Mouse (Mus musculus) hindbrain, embryonic 12.5 days (tissue): ENCODE measurements at regions not wholly inside any gene's neighbourhood (a gene's known extent, or its start where the extent isn't known, plus 50 kb on each side); places are given as distances from the start of the nearest gene placed in this dataset.
"Not testable (repeated sequence)": the region's sequence is repeated elsewhere in the genome, so short reads cannot be mapped to it uniquely, and the experiment has no call there.

Source experiments
- ATAC-seq: fragments of 200-750 bp; cut with Nextera tagmentation; 2 replicates; pipeline ENCODE4 v1.8.0; 2017; ENCODE audit warnings: moderate TSS enrichment; ENCODE audit not compliant: low FRiP score
- H3K27ac ChIP-seq: fragments of 300-500 bp; sonication (generic); 2 replicates; pipeline ENCODE4 v1.5.1; 2016; ENCODE audit warnings: mild to moderate bottlenecking
- H3K27me3 ChIP-seq: fragments of 300-500 bp; sonication (generic); 2 replicates; pipeline ENCODE4 v1.6.1; 2016; ENCODE audit warnings: mild to moderate bottlenecking
- H3K36me3 ChIP-seq: fragments of 300-500 bp; sonication (generic); 2 replicates; pipeline ENCODE4 v1.6.1; 2016; ENCODE audit warnings: mild to moderate bottlenecking
- H3K4me1 ChIP-seq: fragments of 300-500 bp; sonication (generic); 2 replicates; pipeline ENCODE4 v1.6.1; 2016
- H3K4me2 ChIP-seq: fragments of 300-500 bp; sonication (generic); replicated peaks from 2 replicates; pipeline ENCODE4 v1.6.1; 2016; ENCODE audit warnings: mild to moderate bottlenecking
- H3K4me3 ChIP-seq: fragments of 300-500 bp; sonication (generic); 2 replicates; pipeline ENCODE4 v1.5.1; 2016; ENCODE audit warnings: mild to moderate bottlenecking
- H3K9ac ChIP-seq: fragments of 300-500 bp; sonication (generic); 2 replicates; pipeline ENCODE4 v1.6.1; 2016; ENCODE audit warnings: mild to moderate bottlenecking, moderate library complexity
- H3K9me3 ChIP-seq: fragments of 300-500 bp; sonication (generic); replicated peaks from 2 replicates; pipeline ENCODE4 v1.6.1; 2016; ENCODE audit warnings: mild to moderate bottlenecking
- WGBS: fragments of 180-500 bp; shearing (Covaris S2); methylation state at CpG from one replicate; pipeline ENCODE4 v1.1.7; 2016; 5-methylcytosine and 5-hydroxymethylcytosine counted together

DNA sequence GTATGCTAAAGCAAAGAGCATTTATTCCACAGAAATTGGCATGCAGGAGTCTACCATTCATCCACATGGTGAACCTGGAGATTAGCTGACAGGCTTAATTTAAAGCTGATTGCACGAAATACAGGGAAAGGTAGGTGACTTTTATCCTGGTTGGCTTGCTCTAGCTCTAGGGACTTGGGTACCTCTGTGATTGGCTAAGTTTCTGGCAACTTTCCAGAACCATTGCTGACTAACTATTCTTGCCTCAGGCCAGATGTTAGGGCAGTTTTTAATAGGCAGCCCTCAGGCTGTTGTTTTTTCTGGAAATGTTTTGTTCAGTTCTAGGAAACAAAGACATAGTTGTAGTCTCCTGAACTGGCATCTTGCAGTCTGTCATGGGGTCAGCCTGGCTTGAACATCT is 871.1 kb upstream of the Gpc5 start:
- H3K27ac ChIP-seq, result no peak overlapping the region
- H3K4me3 ChIP-seq, result no peak overlapping the region
- H3K9me3 ChIP-seq, result no peaks in the 10 kb centered on the region
- WGBS, result 74% methylated on average over 1 of the region's 1 CpGs
- H3K9ac ChIP-seq, result no peak overlapping the region
- no peaks in the 10 kb centered on the region for H3K27me3 ChIP-seq
- H3K4me2 ChIP-seq, result no peak overlapping the region
- no peaks in the 10 kb centered on the region for H3K4me1 ChIP-seq
- no peak for ATAC-seq
- H3K36me3 ChIP-seq, result no peaks in the 10 kb centered on the region

DNA sequence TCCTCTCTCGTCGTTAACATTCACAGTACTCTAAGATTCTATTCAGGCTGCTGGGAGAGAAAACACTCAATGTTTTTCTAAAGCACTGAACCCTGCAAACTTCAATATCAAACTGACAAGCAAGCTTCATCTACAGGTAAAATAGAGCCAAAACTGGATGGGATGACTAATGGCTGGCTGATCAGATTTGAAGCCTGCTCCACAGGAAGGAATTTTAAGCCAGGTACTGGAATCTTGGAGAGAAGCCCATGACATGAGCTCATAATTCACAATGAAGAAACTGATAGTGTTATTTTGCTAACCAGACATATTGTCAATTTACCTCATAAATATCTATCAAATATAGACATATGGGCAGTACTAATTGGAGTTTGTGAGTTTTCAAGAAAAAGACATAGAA is 861.3 kb upstream of the Gpc5 start:
- Histone ChIP-seq H3K27ac (no peak overlapping the region), H3K4me1 (no peaks in the 10 kb centered on the region), H3K27me3 (no peaks in the 10 kb centered on the region), H3K4me2 (no peak overlapping the region), H3K36me3 (no peaks in the 10 kb centered on the region), H3K9ac (no peak overlapping the region), H3K4me3 (no peak overlapping the region), H3K9me3 (no peaks in the 10 kb centered on the region)
- no peak for ATAC-seq
- 87% methylated on average over 2 of the region's 2 CpGs for WGBS

DNA sequence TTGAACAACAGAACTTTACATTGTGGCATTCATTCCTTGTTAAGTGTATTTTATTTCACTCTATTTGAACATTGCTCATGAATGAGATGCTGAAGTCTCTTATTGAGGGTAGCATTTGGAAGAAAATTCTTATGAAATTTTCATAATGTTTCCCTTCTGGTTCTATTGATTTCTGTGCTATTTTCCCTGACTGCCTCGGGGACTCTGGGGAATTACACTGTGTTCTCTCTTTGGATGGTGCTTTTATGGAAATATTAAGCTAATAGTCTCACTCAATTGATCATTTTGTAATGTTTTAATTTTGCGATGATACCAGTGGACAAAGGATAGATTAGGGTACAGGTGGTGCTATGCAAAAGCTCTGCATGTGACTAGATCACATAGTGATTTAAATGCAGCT is 837.0 kb upstream of the Gpc5 start:
- peak; percentile 26; the same call in 1 of the 2 replicates for ATAC-seq
- no peak overlapping the region for H3K9ac ChIP-seq
- H3K27ac ChIP-seq, result no peak overlapping the region
- no peaks in the 10 kb centered on the region for H3K36me3 ChIP-seq
- no peak overlapping the region for H3K4me3 ChIP-seq
- no peak overlapping the region for H3K4me2 ChIP-seq
- 81% methylated on average over 2 of the region's 2 CpGs for WGBS
- no peaks in the 10 kb centered on the region for H3K4me1 ChIP-seq
- no peaks in the 10 kb centered on the region for H3K27me3 ChIP-seq
- no peaks in the 10 kb centered on the region for H3K9me3 ChIP-seq

DNA sequence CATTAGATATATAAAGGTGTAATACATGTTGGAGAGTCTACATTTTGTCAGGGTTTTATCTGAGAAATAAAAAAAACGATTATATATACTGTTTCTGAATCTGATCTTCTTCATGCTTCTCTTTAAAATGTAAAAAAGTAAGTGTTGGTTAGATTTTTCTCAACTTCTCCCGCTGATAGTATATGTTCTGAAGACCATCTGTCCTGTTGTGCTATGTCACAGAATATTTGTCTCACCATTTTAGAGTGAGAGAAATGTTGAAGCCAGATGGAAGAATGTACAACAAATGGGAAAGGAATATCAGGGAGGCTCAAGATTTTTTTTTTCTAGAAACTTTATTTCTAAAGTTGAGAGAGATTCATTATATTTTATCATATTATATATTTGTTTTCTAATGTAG is 830.4 kb upstream of the Gpc5 start:
- Histone ChIP-seq H3K27me3 (no peaks in the 10 kb centered on the region), H3K36me3 (no peaks in the 10 kb centered on the region), H3K9me3 (no peaks in the 10 kb centered on the region), H3K9ac (no peak overlapping the region), H3K27ac (no peak overlapping the region), H3K4me2 (no peak overlapping the region), H3K4me3 (no peak overlapping the region), H3K4me1 (no peaks in the 10 kb centered on the region)
- ATAC-seq, result no peak
- 85% methylated on average over 2 of the region's 2 CpGs for WGBS

DNA sequence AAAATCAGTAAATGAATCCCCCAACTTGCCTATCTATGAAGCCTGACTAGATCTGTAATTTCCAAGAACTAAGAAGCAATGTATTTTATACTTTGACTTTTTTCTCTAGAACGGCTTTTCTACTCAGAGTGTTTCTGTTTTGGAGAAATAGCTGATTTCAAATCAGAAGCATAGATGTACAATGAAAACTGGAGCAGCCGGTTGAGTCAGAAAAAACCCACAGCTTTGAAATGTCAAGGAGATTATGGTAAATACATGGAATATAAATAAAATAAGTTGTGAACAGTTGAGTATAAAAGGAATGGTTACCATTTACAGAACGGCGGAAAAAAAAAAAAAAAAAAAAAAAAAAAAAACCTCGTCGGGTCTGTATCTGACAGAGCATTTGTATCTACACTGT is 791.4 kb upstream of the Gpc5 start:
- H3K4me2 ChIP-seq, result no peak overlapping the region
- H3K4me3 ChIP-seq, result no peak overlapping the region
- WGBS, result 89% methylated on average over 6 of the region's 6 CpGs
- no peaks in the 10 kb centered on the region for H3K27me3 ChIP-seq
- H3K9ac ChIP-seq, result no peak overlapping the region
- no peaks in the 10 kb centered on the region for H3K9me3 ChIP-seq
- H3K27ac ChIP-seq, result no peak overlapping the region
- no peak for ATAC-seq
- H3K36me3 ChIP-seq, result no peaks in the 10 kb centered on the region
- no peaks in the 10 kb centered on the region for H3K4me1 ChIP-seq

DNA sequence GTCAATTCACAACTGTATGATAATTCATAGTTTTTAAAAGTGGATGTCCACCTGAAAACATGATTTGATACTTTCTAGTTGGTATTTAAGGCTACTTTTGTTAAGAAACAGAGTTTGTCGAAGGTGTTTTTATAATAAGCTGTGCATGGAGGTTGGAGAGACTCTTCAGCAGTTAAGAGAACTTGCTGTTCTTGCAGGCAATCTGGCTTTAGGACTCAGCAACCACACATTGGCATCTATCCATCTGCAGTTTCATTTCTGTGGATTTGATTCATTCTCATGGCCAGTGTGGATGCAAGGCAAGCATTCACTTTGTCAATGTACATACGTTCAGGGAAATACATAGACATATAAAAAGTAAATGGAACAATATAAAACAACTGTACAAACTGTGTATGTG is 784.5 kb upstream of the Gpc5 start:
- H3K27ac ChIP-seq, result no peak overlapping the region
- H3K9ac ChIP-seq, result no peak overlapping the region
- H3K27me3 ChIP-seq, result no peaks in the 10 kb centered on the region
- ATAC-seq, result no peak
- H3K4me1 ChIP-seq, result no peaks in the 10 kb centered on the region
- H3K4me2 ChIP-seq, result no peak overlapping the region
- H3K4me3 ChIP-seq, result no peak overlapping the region
- H3K9me3 ChIP-seq, result no peaks in the 10 kb centered on the region
- WGBS, result 91% methylated on average over 2 of the region's 2 CpGs
- H3K36me3 ChIP-seq, result no peaks in the 10 kb centered on the region

DNA sequence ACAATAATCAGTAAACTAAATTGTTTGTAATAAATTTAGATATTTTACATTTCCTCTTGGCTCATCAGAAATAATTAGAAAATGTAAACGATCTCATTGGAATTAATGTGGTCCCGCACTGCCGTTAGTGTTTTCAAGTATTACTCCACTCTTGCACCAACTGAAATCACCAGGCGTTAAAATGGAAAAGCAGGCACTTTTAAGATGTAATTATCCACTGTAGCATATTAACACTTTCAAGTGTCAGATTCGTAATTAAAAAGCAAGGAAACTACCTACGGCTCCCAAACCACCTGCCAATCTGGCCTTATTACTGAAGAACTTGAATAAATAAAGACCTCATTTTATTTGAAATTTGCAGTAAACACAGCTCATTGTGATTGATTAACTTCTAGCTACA is 759.4 kb upstream of the Gpc5 start:
- Histone ChIP-seq H3K4me3 (no peak overlapping the region), H3K36me3 (no peaks in the 10 kb centered on the region), H3K9me3 (no peaks in the 10 kb centered on the region), H3K4me1 (no peaks in the 10 kb centered on the region), H3K27ac (no peak overlapping the region), H3K4me2 (no peak overlapping the region), H3K27me3 (no peaks in the 10 kb centered on the region), H3K9ac (no peak overlapping the region)
- whole genome bisulfite sequencing, result 81% methylated on average over 6 of the region's 6 CpGs
- no peak for ATAC-seq

DNA sequence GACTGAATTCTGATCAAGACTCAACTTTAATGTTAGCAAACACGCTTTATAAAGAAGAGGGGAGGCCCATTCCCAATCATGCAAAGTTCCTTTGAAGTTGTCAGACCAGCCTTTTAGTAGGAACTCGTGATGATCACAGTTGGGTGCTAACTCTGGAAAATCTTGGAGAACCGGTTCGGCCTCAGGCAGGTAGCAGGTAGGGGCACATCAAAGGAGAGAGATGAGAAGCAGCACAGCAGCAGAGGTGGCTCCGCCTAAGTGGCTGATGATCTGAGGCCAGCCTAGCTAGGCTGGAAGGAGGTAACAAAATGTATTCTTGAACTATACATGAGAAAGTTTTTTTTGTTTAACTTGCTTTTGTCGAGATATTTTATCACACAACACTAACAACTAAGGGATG is 742.7 kb upstream of the Gpc5 start:
- no peak overlapping the region for H3K27ac ChIP-seq
- no peak overlapping the region for H3K4me3 ChIP-seq
- no peaks in the 10 kb centered on the region for H3K9me3 ChIP-seq
- no peak overlapping the region for H3K4me2 ChIP-seq
- 64% methylated on average over 6 of the region's 6 CpGs for WGBS
- no peaks in the 10 kb centered on the region for H3K4me1 ChIP-seq
- ATAC-seq, result no peak
- no peaks in the 10 kb centered on the region for H3K36me3 ChIP-seq
- H3K9ac ChIP-seq, result no peak overlapping the region
- no peaks in the 10 kb centered on the region for H3K27me3 ChIP-seq

DNA sequence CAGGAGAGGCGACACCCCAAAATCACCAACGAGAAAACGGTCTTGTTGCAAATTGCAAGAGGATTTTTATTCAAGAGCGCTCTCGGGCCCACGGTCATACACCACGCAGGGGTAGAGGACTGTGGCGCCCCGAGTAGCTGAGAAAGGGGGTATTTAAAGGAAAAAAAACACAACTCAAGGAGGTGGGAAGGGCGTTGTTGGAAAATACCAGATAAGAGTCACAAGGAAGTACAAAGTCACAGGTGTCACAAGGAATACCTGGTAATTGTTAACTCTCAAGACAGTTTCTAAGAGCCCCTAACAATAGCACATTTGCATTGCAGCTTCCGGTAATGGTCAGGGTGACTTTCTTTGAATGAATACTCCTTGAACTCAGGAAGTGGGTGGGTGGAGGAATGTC is 742.2 kb upstream of the Gpc5 start:
- not testable (repeated sequence) for ATAC-seq, H3K4me1 ChIP-seq, H3K4me3 ChIP-seq, H3K4me2 ChIP-seq, H3K27ac ChIP-seq, H3K9ac ChIP-seq, H3K9me3 ChIP-seq, H3K36me3 ChIP-seq, H3K27me3 ChIP-seq
- WGBS, result 91% methylated on average over 6 of the region's 11 CpGs

DNA sequence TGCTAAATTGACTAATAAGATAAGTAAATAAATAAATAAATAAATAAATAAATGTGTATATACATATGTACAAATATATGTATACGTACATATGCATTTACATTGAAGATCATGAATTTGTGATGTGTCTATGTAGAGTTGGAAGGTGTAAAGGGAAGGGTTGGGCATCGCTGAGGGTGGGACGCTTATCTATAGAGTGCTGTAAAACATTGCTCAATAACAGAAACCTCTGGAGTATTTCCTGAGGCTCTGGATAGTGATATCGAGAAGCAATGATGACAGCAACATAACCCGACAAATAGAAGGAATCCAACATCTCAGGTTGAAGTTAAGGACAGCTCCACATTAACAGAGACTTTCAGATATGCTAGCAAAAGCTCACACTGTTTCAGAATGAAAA is 739.7 kb upstream of the Gpc5 start:
- H3K27ac ChIP-seq, result no peak overlapping the region
- H3K9ac ChIP-seq, result no peak overlapping the region
- H3K4me3 ChIP-seq, result no peak overlapping the region
- no peaks in the 10 kb centered on the region for H3K9me3 ChIP-seq
- H3K27me3 ChIP-seq, result no peaks in the 10 kb centered on the region
- no peaks in the 10 kb centered on the region for H3K4me1 ChIP-seq
- no peaks in the 10 kb centered on the region for H3K36me3 ChIP-seq
- 92% methylated on average over 5 of the region's 5 CpGs for WGBS
- ATAC-seq, result no peak
- no peak overlapping the region for H3K4me2 ChIP-seq

DNA sequence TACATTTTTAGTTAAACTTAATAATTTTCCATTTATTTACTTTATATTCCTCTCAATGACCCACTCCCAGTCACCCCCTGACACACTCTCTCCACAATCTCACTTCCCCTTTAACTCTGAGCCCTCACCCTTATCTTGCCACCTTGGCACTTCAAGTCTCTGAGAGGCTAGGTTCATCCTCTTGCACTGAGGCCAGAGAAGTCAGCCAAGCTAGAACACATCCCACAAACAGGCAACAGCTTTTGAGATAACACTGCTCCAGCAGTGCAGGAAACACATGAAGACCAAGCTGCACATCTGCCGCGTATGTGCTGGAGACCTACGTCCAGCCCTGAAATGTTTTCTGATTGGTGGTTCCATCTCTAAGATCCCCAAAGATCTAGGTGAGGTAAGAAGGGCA is 717.2 kb upstream of the Gpc5 start:
- no peaks in the 10 kb centered on the region for H3K4me1 ChIP-seq
- H3K9ac ChIP-seq, result no peak overlapping the region
- no peaks in the 10 kb centered on the region for H3K36me3 ChIP-seq
- H3K4me3 ChIP-seq, result no peak overlapping the region
- H3K9me3 ChIP-seq, result no peaks in the 10 kb centered on the region
- no peaks in the 10 kb centered on the region for H3K27me3 ChIP-seq
- H3K4me2 ChIP-seq, result no peak overlapping the region
- H3K27ac ChIP-seq, result no peak overlapping the region
- no peak for ATAC-seq
- WGBS, result 85% methylated on average over 3 of the region's 3 CpGs

DNA sequence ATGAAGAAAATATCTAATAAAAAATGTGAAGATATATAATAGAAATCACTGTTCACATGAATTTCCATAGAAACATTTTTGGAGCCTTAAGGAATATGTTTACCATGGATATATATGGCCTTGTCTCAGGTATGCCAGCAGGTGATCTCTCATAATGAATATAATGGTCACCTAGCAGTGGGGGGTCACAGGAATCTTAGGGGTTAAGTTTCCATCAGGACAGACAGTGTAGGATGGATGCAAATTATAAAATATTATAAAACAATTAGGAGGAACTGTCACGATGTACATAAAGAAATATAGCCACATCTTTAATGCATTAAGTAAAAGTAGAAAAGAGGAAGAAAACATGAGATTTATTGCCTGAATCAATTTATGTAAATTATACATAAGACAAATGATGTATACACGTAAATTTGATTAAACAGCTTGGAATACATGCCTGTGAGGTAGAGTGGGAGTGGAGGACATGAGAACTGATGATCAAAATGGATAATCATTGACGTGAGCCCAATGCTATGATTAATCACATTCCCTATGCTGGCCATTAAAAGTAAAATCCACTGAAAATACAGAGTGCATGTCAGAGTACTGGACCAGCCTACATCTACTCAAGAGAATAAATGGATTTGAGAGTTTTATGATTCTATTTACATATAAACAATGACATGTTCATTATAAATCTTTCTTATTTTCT is 693.0 kb upstream of the Gpc5 start:
- WGBS, result 73% methylated on average over 3 of the region's 3 CpGs
- H3K27ac ChIP-seq, result no peak overlapping the region
- no peak overlapping the region for H3K4me3 ChIP-seq
- no peak overlapping the region for H3K9ac ChIP-seq
- H3K27me3 ChIP-seq, result no peaks in the 10 kb centered on the region
- H3K9me3 ChIP-seq, result no peaks in the 10 kb centered on the region
- H3K4me1 ChIP-seq, result no peaks in the 10 kb centered on the region
- H3K4me2 ChIP-seq, result no peak overlapping the region
- H3K36me3 ChIP-seq, result no peaks in the 10 kb centered on the region
- 0 out of 2 replicates have a peak, but pooled peaks have one; percentile 60 for ATAC-seq

DNA sequence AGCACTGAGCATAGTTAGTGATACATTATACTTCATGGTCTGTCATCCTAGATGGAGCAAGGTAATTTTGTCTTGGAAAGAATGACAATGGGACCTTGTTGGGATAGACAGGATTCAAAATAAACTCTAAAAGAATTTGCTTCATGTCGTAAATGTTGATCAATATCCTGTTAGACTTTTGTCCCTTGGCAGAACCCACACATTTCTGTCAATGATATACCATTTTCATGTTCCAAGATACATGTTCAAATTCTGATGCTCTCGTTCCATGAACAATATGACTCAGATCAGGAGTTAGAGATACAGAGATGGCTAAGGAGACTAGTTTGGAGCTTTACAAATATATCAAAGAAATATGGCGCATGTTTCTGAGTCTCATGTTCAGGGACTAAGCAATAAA is 673.2 kb upstream of the Gpc5 start:
- Histone ChIP-seq H3K4me3 (no peak overlapping the region), H3K4me1 (no peaks in the 10 kb centered on the region), H3K36me3 (no peaks in the 10 kb centered on the region), H3K9me3 (no peaks in the 10 kb centered on the region), H3K27me3 (no peaks in the 10 kb centered on the region), H3K4me2 (no peak overlapping the region), H3K9ac (no peak overlapping the region), H3K27ac (no peak overlapping the region)
- ATAC-seq, result no peak
- WGBS, result 90% methylated on average over 3 of the region's 3 CpGs
